Mouse (Mus musculus) B cell, adult 62 days (primary cell): ENCODE measurements around the gene Tut1. TPM values are rescaled to one million over a fixed set of nuclear protein-coding genes. Genes with fewer than 3 reads are reported as not detected.

Experiments
- total RNA-seq: library from RNA; stranded (reverse); gene quantifications from 4 replicates; pipeline ENCODE4 v1.2.4, GENCODE M21; 2023

Gene Tut1
- total RNA-seq = 44.1 to 51.1 TPM (median 47.8 TPM) in 4 replicates

GRCm38 (mm10) chr19:8953135-8954039 is at the start of gene Tut1:
Tut1 (plus strand) TSS chr19:8953847.

GRCm38 (mm10) chr19:8920073-8920736 is 33.4 kb upstream of the Tut1 start, which contains the start of gene B3gat3:
B3gat3 (plus strand) TSS chr19:8920374.

GRCm38 (mm10) chr19:8929224-8930088 is 24.2 kb upstream of the Tut1 start, which contains the start of the genes Rom1 and Eml3:
Rom1 (minus strand) TSS chr19:8929356.
Eml3 (plus strand) TSS chr19:8929552.

GRCm38 (mm10) chr19:8941515-8942217 is 12.0 kb upstream of the Tut1 start, which contains the start of gene Mta2:
Mta2 (plus strand) TSS chr19:8941875.

GRCm38 (mm10) chr19:8966590-8967372 is 13.1 kb downstream of the Tut1 start, which contains the start of gene Eef1g:
Eef1g (plus strand) TSS chr19:8967041.

GRCm38 (mm10) chr19:8989066-8989566 is 35.5 kb downstream of the Tut1 start, which contains the start of gene Ahnak:
Ahnak (plus strand) TSS chr19:8989284.

Other genes starting within 250 kb of the Tut1 start
- gene Slc3a2, start 230.5 kb upstream of the Tut1 start, total RNA-seq = 230 to 247 TPM (median 235 TPM) in 4 replicates
- 62.8 to 83.7 TPM (median 79.5 TPM) in 4 replicates for gene Wdr74, start 218.0 kb upstream of the Tut1 start, total RNA-seq
- gene 1700092M07Rik, start 213.1 kb upstream of the Tut1 start, total RNA-seq = 3.0 to 7.4 TPM (median 4.7 TPM) in 4 replicates
- gene Stx5a, start 212.4 kb upstream of the Tut1 start, total RNA-seq = 237 to 245 TPM (median 241 TPM) in 4 replicates
- gene Nxf1, start 196.8 kb upstream of the Tut1 start, total RNA-seq = 377 to 393 TPM (median 389 TPM) in 4 replicates
- 26.2 to 31.3 TPM (median 28.9 TPM) in 4 replicates for gene Tmem223, start 182.9 kb upstream of the Tut1 start, total RNA-seq
- 63.6 to 73.3 TPM (median 71.5 TPM) in 4 replicates for gene Tmem179b, start 179.4 kb upstream of the Tut1 start, total RNA-seq
- gene Taf6l, start 167.4 kb upstream of the Tut1 start, total RNA-seq = 20.5 to 27.0 TPM (median 24.5 TPM) in 4 replicates
- gene Polr2g, start 155.3 kb upstream of the Tut1 start, total RNA-seq = 58.1 to 65.7 TPM (median 60.7 TPM) in 4 replicates
- gene Zbtb3, start 151.3 kb upstream of the Tut1 start, total RNA-seq = 1.3 to 2.0 TPM (median 1.6 TPM) in 4 replicates
- 28.9 to 33.7 TPM (median 30.1 TPM) in 4 replicates for gene Ttc9c, start 134.5 kb upstream of the Tut1 start, total RNA-seq
- 104 to 114 TPM (median 109 TPM) in 4 replicates for gene Hnrnpul2, start 133.8 kb upstream of the Tut1 start, total RNA-seq
- gene AC129217.1, start 124.1 kb upstream of the Tut1 start, total RNA-seq = 6.4 to 30.3 TPM (median 16.5 TPM) in 4 replicates
- gene Bscl2, start 116.4 kb upstream of the Tut1 start, total RNA-seq = 45.4 to 52.9 TPM (median 48.9 TPM) in 4 replicates
- gene Gng3, start 114.7 kb upstream of the Tut1 start, total RNA-seq = not detected in 4 replicates
- gene Lrrn4cl, start 103.1 kb upstream of the Tut1 start, total RNA-seq = 0.32 to 0.75 TPM (median 0.51 TPM) in 4 replicates
- gene Ubxn1, start 82.4 kb upstream of the Tut1 start, total RNA-seq = 133 to 143 TPM (median 140 TPM) in 4 replicates
- 20.6 to 24.9 TPM (median 22.3 TPM) in 4 replicates for gene Uqcc3, start 72.9 kb upstream of the Tut1 start, total RNA-seq
- gene Lbhd1, start 70.1 kb upstream of the Tut1 start, total RNA-seq = 5.1 to 16.0 TPM (median 14.2 TPM) in 4 replicates
- gene Gm49403, start 69.9 kb upstream of the Tut1 start, total RNA-seq = not detected in 4 replicates
- gene 1810009A15Rik, start 65.0 kb upstream of the Tut1 start, total RNA-seq = 32.7 to 40.6 TPM (median 37.3 TPM) in 4 replicates
- 4.7 to 5.0 TPM in 2 of 4 replicates, not detected in the others for gene Gm49416, start 64.9 kb upstream of the Tut1 start, total RNA-seq
- gene Ints5, start 60.8 kb upstream of the Tut1 start, total RNA-seq = 17.6 to 20.4 TPM (median 19.8 TPM) in 4 replicates
- 148 to 156 TPM (median 152 TPM) in 4 replicates for gene Ganab, start 55.8 kb upstream of the Tut1 start, total RNA-seq
- gene B3gat3, start 33.5 kb upstream of the Tut1 start, total RNA-seq = 62.7 to 65.2 TPM (median 64.4 TPM) in 4 replicates
- 4.1 to 5.4 TPM (median 5.0 TPM) in 4 replicates for gene Rom1, start 24.5 kb upstream of the Tut1 start, total RNA-seq
- 90.1 to 96.3 TPM (median 93.0 TPM) in 4 replicates for gene Eml3, start 24.3 kb upstream of the Tut1 start, total RNA-seq
- gene Mta2, start 12.0 kb upstream of the Tut1 start, total RNA-seq = 193 to 211 TPM (median 196 TPM) in 4 replicates
- 481 to 522 TPM (median 501 TPM) in 4 replicates for gene Eef1g, start 13.2 kb downstream of the Tut1 start, total RNA-seq
- gene Ahnak, start 35.4 kb downstream of the Tut1 start, total RNA-seq = 135 to 153 TPM (median 149 TPM) in 4 replicates
- not detected in 4 replicates for gene Scgb1a1, start 134.1 kb downstream of the Tut1 start, total RNA-seq
- gene Asrgl1, start 181.8 kb downstream of the Tut1 start, total RNA-seq = 20.9 to 32.7 TPM (median 25.2 TPM) in 4 replicates